Mouse (Mus musculus) ES-E14 (cell line): ENCODE results near the gene Cacybp.

Experiments used
- HCFC1 ChIP-seq: IDR thresholded peaks from 2 replicates; pipeline ENCODE4 v1.6.1; 2012; ENCODE audit warnings: low read length, inconsistent platforms, borderline replicate concordance; ENCODE audit not compliant: insufficient read depth
- MAFK ChIP-seq: IDR thresholded peaks from 2 replicates; pipeline ENCODE4 v1.6.1; 2014; ENCODE audit warnings: mild to moderate bottlenecking, low read depth, low read length, inconsistent platforms; ENCODE audit not compliant: insufficient read depth
- ZC3H11A ChIP-seq: IDR thresholded peaks from 2 replicates; pipeline ENCODE4 v1.6.1; 2012; ENCODE audit warnings: low read depth, mild to moderate bottlenecking, inconsistent platforms, low read length, borderline replicate concordance
- ZNF384 ChIP-seq: IDR thresholded peaks from 2 replicates; pipeline ENCODE4 v1.6.1; 2012; ENCODE audit warnings: low read depth, low read length, inconsistent platforms

DNA sequence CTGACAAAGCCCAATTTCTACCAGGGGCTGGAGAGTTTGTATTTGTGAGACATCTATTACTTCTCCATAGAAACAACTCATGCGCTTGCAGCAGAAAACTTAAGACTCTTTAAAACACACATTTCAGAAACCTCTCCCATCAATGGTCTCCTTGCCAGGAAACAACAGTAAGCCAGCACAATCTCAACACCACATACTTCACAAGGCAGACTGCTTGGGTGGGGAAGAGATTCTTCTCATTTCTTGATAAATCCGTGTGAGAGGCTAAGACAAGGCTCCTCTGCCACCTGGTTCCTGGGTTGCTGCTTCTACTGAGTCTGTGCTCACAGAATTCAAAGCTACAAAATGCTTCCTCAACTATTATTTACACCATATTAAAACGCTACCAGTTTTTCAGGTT, 37.1 kb upstream of the Cacybp start:
- no peak for TF ChIP-seq ZC3H11A
- no peak for TF ChIP-seq MAFK
- no peak for TF ChIP-seq ZNF384
- TF ChIP-seq HCFC1, result no peak
